Mouse (Mus musculus) adrenal gland, postnatal 10 days (tissue): Measurements from ENCODE around the gene Mfsd12. TPM values are rescaled to one million over a fixed set of nuclear protein-coding genes. Genes with fewer than 3 reads are reported as not detected.

Experiments
- DNase-seq: peaks from one replicate; pipeline ENCODE4 v3.0.0; 2021; ENCODE audit warnings: mixed read lengths
- total RNA-seq, 2 experiments: library from RNA; stranded (reverse); gene quantifications; 2 replicates each; pipeline ENCODE4 v1.2.3; 2021

Gene Mfsd12
- total RNA-seq, 2 experiments from 2014 or later: 17.8 to 22.8 TPM

GRCm38 (mm10) chr10:81328386-81328785 lies 28.9 kb upstream of the Mfsd12 start, which contains the start of gene Tbxa2r:
Tbxa2r (plus strand) TSS chr10:81328731.
- DNase-seq: peak; percentile 89

GRCm38 (mm10) chr10:81329194-81329975 lies 27.9 kb upstream of the Mfsd12 start:
- no peak for DNase-seq

- peak; percentile 58 for DNase-seq
Observed at GRCm38 (mm10) chr10:81330007-81330406, 27.3 kb upstream of the Mfsd12 start.

- no peak for DNase-seq
Observed at GRCm38 (mm10) chr10:81332277-81332676, 25.0 kb upstream of the Mfsd12 start.

GRCm38 (mm10) chr10:81334324-81334723 lies 23.0 kb upstream of the Mfsd12 start:
- no peak for DNase-seq

GRCm38 (mm10) chr10:81335393-81336340 lies 21.6 kb upstream of the Mfsd12 start:
- no peak for DNase-seq

- DNase-seq: no peak
Observed at GRCm38 (mm10) chr10:81336558-81336957, 20.7 kb upstream of the Mfsd12 start.

GRCm38 (mm10) chr10:81340551-81341332 lies 16.5 kb upstream of the Mfsd12 start:
- no peak for DNase-seq

GRCm38 (mm10) chr10:81341333-81341949 lies 15.8 kb upstream of the Mfsd12 start:
- DNase-seq: peak; percentile 89

- DNase-seq: peak; percentile 57
Observed at GRCm38 (mm10) chr10:81342686-81343505, 14.4 kb upstream of the Mfsd12 start, which contains the start of gene Gipc3. Gipc3 (minus strand) TSS chr10:81343266.

- peak; percentile 67 for DNase-seq
Observed at GRCm38 (mm10) chr10:81344421-81345161, 12.7 kb upstream of the Mfsd12 start.

- DNase-seq: no peak
Observed at GRCm38 (mm10) chr10:81345162-81345534, 12.1 kb upstream of the Mfsd12 start.

GRCm38 (mm10) chr10:81346453-81347067 lies 10.7 kb upstream of the Mfsd12 start:
- DNase-seq: peak; percentile 90

- peak; percentile 60 for DNase-seq
Observed at GRCm38 (mm10) chr10:81349146-81349545, 8.1 kb upstream of the Mfsd12 start.

GRCm38 (mm10) chr10:81349961-81350350 lies 7.3 kb upstream of the Mfsd12 start:
- DNase-seq: no peak

GRCm38 (mm10) chr10:81350351-81351063 lies 6.8 kb upstream of the Mfsd12 start, which contains the start of gene Hmg20b:
Hmg20b (minus strand) TSS chr10:81350480.
- DNase-seq: peak; percentile 99

- no peak for DNase-seq
Observed at GRCm38 (mm10) chr10:81351678-81352291, 5.5 kb upstream of the Mfsd12 start.
